Mouse (Mus musculus): ENCODE measurements at regions not wholly inside any gene's neighbourhood (a gene's known extent, or its start where the extent isn't known, plus 50 kb on each side); places are given as distances from the start of the nearest gene placed in this dataset.

- ATAC-seq (ENCODE audit: extremely low read depth, insufficient number of reproducible peaks, low FRiP score, poor library complexity, severe bottlenecking), result no peak
These were observed 54.1 kb downstream of the Nog start for GRCm38 (mm10) chr11:89247991-89248390.

GRCm38 (mm10) chr11:89243370-89243769 lies 58.8 kb downstream of the Nog start:
- no peak for ATAC-seq (ENCODE audit: extremely low read depth, insufficient number of reproducible peaks, low FRiP score, poor library complexity, severe bottlenecking)

GRCm38 (mm10) chr11:89242130-89242529 lies 60.0 kb downstream of the Nog start:
- no peak for ATAC-seq (ENCODE audit: extremely low read depth, insufficient number of reproducible peaks, low FRiP score, poor library complexity, severe bottlenecking)

- ATAC-seq (ENCODE audit: extremely low read depth, insufficient number of reproducible peaks, low FRiP score, poor library complexity, severe bottlenecking), result no peak
These were observed 62.2 kb downstream of the Nog start for GRCm38 (mm10) chr11:89239891-89240290.

GRCm38 (mm10) chr11:89236904-89237303 lies 65.2 kb downstream of the Nog start:
- ATAC-seq (ENCODE audit: extremely low read depth, insufficient number of reproducible peaks, low FRiP score, poor library complexity, severe bottlenecking), result no peak

- no peak for ATAC-seq (ENCODE audit: extremely low read depth, insufficient number of reproducible peaks, low FRiP score, poor library complexity, severe bottlenecking)
These were observed 69.2 kb downstream of the Nog start for GRCm38 (mm10) chr11:89232884-89233480.

- ATAC-seq (ENCODE audit: extremely low read depth, insufficient number of reproducible peaks, low FRiP score, poor library complexity, severe bottlenecking), result no peak
These were observed 72.4 kb downstream of the Nog start for GRCm38 (mm10) chr11:89229726-89230125.

- ATAC-seq (ENCODE audit: extremely low read depth, insufficient number of reproducible peaks, low FRiP score, poor library complexity, severe bottlenecking), result no peak
These were observed 88.9 kb downstream of the Nog start for GRCm38 (mm10) chr11:89213204-89213603.

- ATAC-seq (ENCODE audit: extremely low read depth, insufficient number of reproducible peaks, low FRiP score, poor library complexity, severe bottlenecking), result no peak
These were observed 92.6 kb downstream of the Nog start for GRCm38 (mm10) chr11:89209531-89209950.

GRCm38 (mm10) chr11:89209072-89209471 lies 93.1 kb downstream of the Nog start:
- no peak for ATAC-seq (ENCODE audit: extremely low read depth, insufficient number of reproducible peaks, low FRiP score, poor library complexity, severe bottlenecking)

GRCm38 (mm10) chr11:89206788-89207187 lies 95.3 kb downstream of the Nog start:
- no peak for ATAC-seq (ENCODE audit: extremely low read depth, insufficient number of reproducible peaks, low FRiP score, poor library complexity, severe bottlenecking)

- ATAC-seq (ENCODE audit: extremely low read depth, insufficient number of reproducible peaks, low FRiP score, poor library complexity, severe bottlenecking), result no peak
These were observed 97.1 kb downstream of the Nog start for GRCm38 (mm10) chr11:89204948-89205545.

- ATAC-seq (ENCODE audit: extremely low read depth, insufficient number of reproducible peaks, low FRiP score, poor library complexity, severe bottlenecking), result no peak
These were observed 101.7 kb downstream of the Nog start for GRCm38 (mm10) chr11:89200458-89200857.

- no peak for ATAC-seq (ENCODE audit: extremely low read depth, insufficient number of reproducible peaks, low FRiP score, poor library complexity, severe bottlenecking)
These were observed 109.3 kb downstream of the Nog start for GRCm38 (mm10) chr11:89192815-89193214.

GRCm38 (mm10) chr11:89186911-89187621 lies 113.4 kb downstream of the Gm525 start:
- ATAC-seq (ENCODE audit: extremely low read depth, insufficient number of reproducible peaks, low FRiP score, poor library complexity, severe bottlenecking), result no peak

- no peak for ATAC-seq (ENCODE audit: extremely low read depth, insufficient number of reproducible peaks, low FRiP score, poor library complexity, severe bottlenecking)
These were observed 112.2 kb downstream of the Gm525 start for GRCm38 (mm10) chr11:89185862-89186261.

GRCm38 (mm10) chr11:89181471-89181870 lies 107.8 kb downstream of the Gm525 start:
- ATAC-seq (ENCODE audit: extremely low read depth, insufficient number of reproducible peaks, low FRiP score, poor library complexity, severe bottlenecking), result no peak

GRCm38 (mm10) chr11:89178436-89178835 lies 104.8 kb downstream of the Gm525 start:
- ATAC-seq (ENCODE audit: extremely low read depth, insufficient number of reproducible peaks, low FRiP score, poor library complexity, severe bottlenecking), result no peak

GRCm38 (mm10) chr11:89175511-89175910 lies 101.9 kb downstream of the Gm525 start:
- ATAC-seq (ENCODE audit: extremely low read depth, insufficient number of reproducible peaks, low FRiP score, poor library complexity, severe bottlenecking), result no peak

GRCm38 (mm10) chr11:89174967-89175366 lies 101.3 kb downstream of the Gm525 start:
- no peak for ATAC-seq (ENCODE audit: extremely low read depth, insufficient number of reproducible peaks, low FRiP score, poor library complexity, severe bottlenecking)
